ENCODE assay signal across 8 mouse cellular contexts in genomic region chr6:83234280-83234741, GRCm38 (mm10). TPM values are rescaled to one million over a fixed set of nuclear protein-coding genes. Genes with fewer than 3 reads are reported as not detected.
DNase-seq lines count a peak whose midpoint lies in the region; ATAC-seq and TF ChIP-seq lines count a peak whose summit lies in the region.

No protein-coding gene starts in this region.

- DNase-seq in Muller cell, postnatal 12 days (ENCODE audit: inconsistent ontology term), result peak; percentile 70
- no peak for DNase-seq in embryonic facial prominence, embryonic 11.5 days (ENCODE audit: low spot score)
- peak; percentile 53 for DNase-seq in kidney, adult 2 months
- peak; percentile 8 for DNase-seq in lung, postnatal 25 days (ENCODE audit: low spot score)
- DNase-seq in right cerebral cortex, adult 2 months (ENCODE audit: low spot score in 2 of 2), result no peak
- no peak for DNase-seq in left cerebral cortex, adult 8-10 months (ENCODE audit: low spot score in 2 of 2)
- DNase-seq in spleen, postnatal 4 days (ENCODE audit: low spot score in 2 of 2), result no peak
- DNase-seq in gastrocnemius, postnatal 4 days (ENCODE audit: low spot score in 2 of 2), result no peak

- H3K9me3 ChIP-seq in embryonic facial prominence, embryonic 11.5 days (replicated peaks; ENCODE audit: control insufficient read depth, low read length), result no peaks in the 10 kb centered on the region

- H3K4me3 ChIP-seq in embryonic facial prominence, embryonic 11.5 days (ENCODE audit: low read depth, low read length), result 0 out of 2 replicates have a peak overlapping the region, but pooled peaks have one; percentile 4
- no peak overlapping the region for H3K4me3 ChIP-seq in kidney, adult 2 months (ENCODE audit: insufficient read depth, low read depth, low read length)

- no peaks in the 10 kb centered on the region for H3K27me3 ChIP-seq in embryonic facial prominence, embryonic 11.5 days (ENCODE audit: control insufficient read depth, insufficient read depth, low read length)
- no peaks in the 10 kb centered on the region for H3K27me3 ChIP-seq in kidney, adult 2 months (replicated peaks; ENCODE audit: control insufficient read depth, insufficient read depth, low read length)

- ATAC-seq in embryonic facial prominence, embryonic 11.5 days (replicated peaks; ENCODE audit: insufficient number of reproducible peaks, low FRiP score, low TSS enrichment, low read depth), result peak; percentile 70

- TF ChIP-seq CTCF in kidney, adult 2 months (conservative IDR thresholded peaks at IDR 0.05; ENCODE audit: insufficient read depth, insufficient read length, low read depth, low read length), result no peak

- no peak for TF ChIP-seq POLR2A in kidney, adult 2 months (IDR thresholded peaks at IDR 0.05; ENCODE audit: low read depth, low read length)

- H3K36me3 ChIP-seq in embryonic facial prominence, embryonic 11.5 days (replicated peaks; ENCODE audit: control insufficient read depth, insufficient read depth, low read depth, low read length), result no peaks in the 10 kb centered on the region
- no peaks in the 10 kb centered on the region for H3K36me3 ChIP-seq in kidney, adult 2 months (ENCODE audit: control insufficient read depth, insufficient read depth, low read length)

- H3K4me2 ChIP-seq in embryonic facial prominence, embryonic 11.5 days (ENCODE audit: low read depth, low read length), result peak overlapping the region; percentile 29

- H3K27ac ChIP-seq in embryonic facial prominence, embryonic 11.5 days (replicated peaks; ENCODE audit: low read depth, low read length), result no peak overlapping the region
- peak overlapping the region; percentile 43; the same call in 1 of the 2 replicates for H3K27ac ChIP-seq in kidney, adult 2 months (ENCODE audit: insufficient read depth, low read depth, low read length)

- WGBS in embryonic facial prominence, embryonic 11.5 days, result 1% methylated on average over 14 of the region's 14 CpGs
- 3% methylated on average over 14 of the region's 14 CpGs for WGBS in kidney, adult 2 months

- H3K9ac ChIP-seq in embryonic facial prominence, embryonic 11.5 days (replicated peaks; ENCODE audit: low read length), result peak overlapping the region; percentile 15

- peaks cover 3% of the 10 kb centered on the region; the same call in 1 of the 2 replicates for H3K4me1 ChIP-seq in embryonic facial prominence, embryonic 11.5 days (ENCODE audit: control insufficient read depth, insufficient read depth, low read length)
- no peaks in the 10 kb centered on the region for H3K4me1 ChIP-seq in kidney, adult 2 months (ENCODE audit: control insufficient read depth, insufficient read depth, low read length)

RNA-seq across cellular contexts. Expression of gene Slc4a5, which starts 14.7 kb away (rescaled TPM):
- polyA plus RNA-seq in embryonic facial prominence, embryonic 11.5 days (2014; fragmentation: Nextera tagmentation; extraction: Ambion mirVana), result 1.0 and 1.1 TPM in 2 replicates
- polyA plus RNA-seq in kidney, adult 2 months (2012; rRNA removed), result 3.3 TPM in 2 replicates
- 1 to 10 TPM in 1 of 4 experiments, under 1 TPM in 3; 0.44 to 2.0 (median 0.79) TPM for total RNA-seq in left cerebral cortex, adult 8-10 months (2022)
- total RNA-seq in gastrocnemius, postnatal 4 days (2021), result under 1 TPM in 1 of 2 experiments, not detected in 1; 0.07 TPM

Comparison
In these comparisons a context has a peak if more than half of its experiments do, and no peak if none do; other contexts are left out.
1. DNase-seq: peak in Muller cell, postnatal 12 days (single experiment), kidney, adult 2 months (single experiment) and lung, postnatal 25 days (single experiment); none in embryonic facial prominence, embryonic 11.5 days (single experiment), right cerebral cortex, adult 2 months (0 of 2), left cerebral cortex, adult 8-10 months (0 of 2), spleen, postnatal 4 days (0 of 2) and gastrocnemius, postnatal 4 days (0 of 2).